Mouse (Mus musculus): Measurements from ENCODE around the gene Rgl1. TPM values are rescaled to one million over a fixed set of nuclear protein-coding genes. Genes with fewer than 3 reads are reported as not detected.
A peak's percentile ranks its signal among the peaks of the same experiment; 100 is the strongest.

Rgl1 gene
- total RNA-seq, 1 experiment = 1.3 TPM

DNA sequence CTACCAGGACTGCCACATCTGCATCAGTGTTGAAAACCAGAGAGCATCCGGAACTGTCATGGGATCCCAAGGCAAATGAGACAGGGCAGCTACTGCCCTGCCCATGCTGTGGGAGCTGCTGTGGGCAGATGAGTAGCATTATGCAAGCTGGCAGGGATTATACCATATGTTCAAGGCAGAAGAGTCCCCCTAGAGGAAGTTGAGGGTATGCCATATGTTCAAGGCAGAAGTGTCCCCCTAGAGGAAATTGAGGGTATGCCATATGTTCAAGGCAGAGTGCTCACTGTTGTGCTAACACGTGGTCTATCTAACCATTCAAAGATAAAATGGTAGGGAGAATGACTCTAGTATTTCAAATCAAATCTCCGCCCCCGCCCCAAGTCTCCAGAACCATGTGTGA lies 254.9 kb downstream of the Rgl1 start:
- no peak overlapping the region for H3K27ac ChIP-seq (ENCODE audit: insufficient read depth, low read depth, low read length, poor library complexity, severe bottlenecking)
- peak; percentile 79 for DNase-seq (ENCODE audit: low read depth, low spot score)
- no peak overlapping the region for H3K4me3 ChIP-seq (ENCODE audit: insufficient read depth in 1 of 2, low read depth in 1 of 2, low read length in 2 of 2, poor library complexity in 1 of 2, severe bottlenecking in 1 of 2)
- H3K36me3 ChIP-seq (ENCODE audit: control insufficient read depth, insufficient read depth, low read length, poor library complexity, severe bottlenecking) = no peaks in the 10 kb centered on the region
- no peaks in the 10 kb centered on the region for H3K9me3 ChIP-seq (ENCODE audit: control insufficient read depth, insufficient read depth, low read depth, low read length)
- H3K4me1 ChIP-seq (ENCODE audit: control insufficient read depth in 2 of 2, insufficient read depth in 2 of 2, low read length in 2 of 2, poor library complexity in 1 of 2) = no peaks in the 10 kb centered on the region
- no peak overlapping the region for H3K9ac ChIP-seq (ENCODE audit: insufficient read depth, low read depth, low read length, poor library complexity, severe bottlenecking)
- TF ChIP-seq ZNF384 (IDR thresholded peaks at IDR 0.05; ENCODE audit: low read depth, low read length) (no peak), MAFK (IDR thresholded peaks at IDR 0.05; ENCODE audit: insufficient read depth, low read depth, low read length) (no peak), CHD2 (IDR thresholded peaks at IDR 0.05; ENCODE audit: low read depth, low read length) (no peak), ZC3H11A (IDR thresholded peaks at IDR 0.05; ENCODE audit: borderline replicate concordance, low read depth, low read length) (peak; percentile 71), HCFC1 (IDR thresholded peaks at IDR 0.05; ENCODE audit: borderline replicate concordance, insufficient read depth, low read length) (0 out of 2 replicates have a peak, but pooled peaks have one; percentile 36)
- in situ Hi-C loops (cut with MboI; ENCODE audit: low sequenced_read_pairs in 2 of 2, unreplicated experiment in 2 of 2) = no loop called here

DNA sequence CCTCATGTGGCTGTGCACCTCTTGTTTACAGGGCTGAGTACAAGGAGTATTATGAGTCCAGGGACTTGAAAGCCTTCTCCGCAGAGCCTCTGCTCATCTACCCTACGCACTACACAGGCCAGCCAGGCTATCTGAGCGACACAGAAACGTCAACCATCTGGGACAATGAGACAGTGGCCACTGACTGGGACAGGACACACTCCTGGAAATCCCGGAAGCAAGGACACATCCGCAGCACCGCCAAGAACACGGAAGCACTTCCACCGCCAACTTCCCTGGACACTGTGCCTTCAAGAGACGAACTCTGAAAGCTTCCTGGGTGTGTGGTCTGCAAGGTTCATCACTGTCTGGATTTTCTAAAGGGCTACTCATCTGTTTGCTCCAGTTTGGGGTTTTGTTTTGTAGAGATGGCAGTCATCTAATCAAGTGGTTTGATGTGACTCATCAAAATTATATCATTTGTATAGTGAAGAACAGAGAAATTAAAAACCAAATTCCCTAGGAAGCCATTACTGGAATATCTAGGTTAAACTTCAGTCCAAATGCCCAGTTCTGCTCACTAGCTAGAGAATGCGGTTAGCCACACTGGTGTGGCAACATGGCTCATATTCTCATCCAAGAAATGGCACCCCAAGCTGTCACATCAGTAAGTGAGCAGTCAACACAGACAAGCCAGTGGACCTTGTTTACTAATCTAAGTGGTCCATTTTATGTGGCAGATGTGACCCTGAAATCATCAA lies 257.5 kb downstream of the Rgl1 start:
- H3K9ac ChIP-seq (ENCODE audit: insufficient read depth, low read depth, low read length, poor library complexity, severe bottlenecking) = no peak overlapping the region
- no peak overlapping the region for H3K4me3 ChIP-seq (ENCODE audit: insufficient read depth in 1 of 2, low read depth in 1 of 2, low read length in 2 of 2, poor library complexity in 1 of 2, severe bottlenecking in 1 of 2)
- no peak for DNase-seq (ENCODE audit: low read depth, low spot score)
- TF ChIP-seq ZNF384 (IDR thresholded peaks at IDR 0.05; ENCODE audit: low read depth, low read length) = no peak
- no peak for TF ChIP-seq ZC3H11A (IDR thresholded peaks at IDR 0.05; ENCODE audit: borderline replicate concordance, low read depth, low read length)
- no peak for TF ChIP-seq HCFC1 (IDR thresholded peaks at IDR 0.05; ENCODE audit: borderline replicate concordance, insufficient read depth, low read length)
- no peak for TF ChIP-seq CHD2 (IDR thresholded peaks at IDR 0.05; ENCODE audit: low read depth, low read length)
- no peak for TF ChIP-seq MAFK (IDR thresholded peaks at IDR 0.05; ENCODE audit: insufficient read depth, low read depth, low read length)
- H3K9me3 ChIP-seq (ENCODE audit: control insufficient read depth, insufficient read depth, low read depth, low read length) = no peaks in the 10 kb centered on the region
- no peak overlapping the region for H3K27ac ChIP-seq (ENCODE audit: insufficient read depth, low read depth, low read length, poor library complexity, severe bottlenecking)
- in situ Hi-C loops (cut with MboI; ENCODE audit: low sequenced_read_pairs in 2 of 2, unreplicated experiment in 2 of 2) = no loop called here
- H3K4me1 ChIP-seq (ENCODE audit: control insufficient read depth in 2 of 2, insufficient read depth in 2 of 2, low read length in 2 of 2, poor library complexity in 1 of 2) = no peaks in the 10 kb centered on the region
- H3K36me3 ChIP-seq (ENCODE audit: control insufficient read depth, insufficient read depth, low read length, poor library complexity, severe bottlenecking) = no peaks in the 10 kb centered on the region

DNA sequence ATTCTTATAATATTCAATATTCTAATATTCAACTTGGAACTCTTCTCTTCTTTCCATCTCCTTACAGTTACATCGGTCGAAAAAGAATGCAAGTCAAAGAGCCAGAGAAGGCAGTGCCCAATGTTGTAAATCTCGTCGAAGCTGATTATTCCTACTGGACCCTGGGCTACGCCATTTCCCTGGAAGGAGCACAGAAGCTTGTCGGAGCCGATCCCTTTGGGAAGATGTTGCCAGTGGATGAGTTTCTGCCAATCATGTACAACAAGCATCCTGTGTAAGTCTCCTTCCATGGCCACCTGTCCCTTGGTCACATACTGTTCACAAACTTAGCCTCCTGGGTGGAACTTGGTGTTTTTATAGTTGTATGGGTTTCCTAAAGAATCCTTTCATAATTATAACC lies 259.4 kb downstream of the Rgl1 start:
- no peaks in the 10 kb centered on the region for H3K36me3 ChIP-seq (ENCODE audit: control insufficient read depth, insufficient read depth, low read length, poor library complexity, severe bottlenecking)
- TF ChIP-seq ZNF384 (IDR thresholded peaks at IDR 0.05; ENCODE audit: low read depth, low read length) (no peak), MAFK (IDR thresholded peaks at IDR 0.05; ENCODE audit: insufficient read depth, low read depth, low read length) (no peak), ZC3H11A (IDR thresholded peaks at IDR 0.05; ENCODE audit: borderline replicate concordance, low read depth, low read length) (no peak), CHD2 (IDR thresholded peaks at IDR 0.05; ENCODE audit: low read depth, low read length) (no peak), HCFC1 (IDR thresholded peaks at IDR 0.05; ENCODE audit: borderline replicate concordance, insufficient read depth, low read length) (no peak)
- DNase-seq (ENCODE audit: low read depth, low spot score) = no peak
- no peak overlapping the region for H3K4me3 ChIP-seq (ENCODE audit: insufficient read depth in 1 of 2, low read depth in 1 of 2, low read length in 2 of 2, poor library complexity in 1 of 2, severe bottlenecking in 1 of 2)
- H3K27ac ChIP-seq (ENCODE audit: insufficient read depth, low read depth, low read length, poor library complexity, severe bottlenecking) = no peak overlapping the region
- no peaks in the 10 kb centered on the region for H3K4me1 ChIP-seq (ENCODE audit: control insufficient read depth in 2 of 2, insufficient read depth in 2 of 2, low read length in 2 of 2, poor library complexity in 1 of 2)
- H3K9me3 ChIP-seq (ENCODE audit: control insufficient read depth, insufficient read depth, low read depth, low read length) = no peaks in the 10 kb centered on the region
- H3K9ac ChIP-seq (ENCODE audit: insufficient read depth, low read depth, low read length, poor library complexity, severe bottlenecking) = no peak overlapping the region
- in situ Hi-C loops (cut with MboI; ENCODE audit: low sequenced_read_pairs in 2 of 2, unreplicated experiment in 2 of 2) = no loop called here

DNA sequence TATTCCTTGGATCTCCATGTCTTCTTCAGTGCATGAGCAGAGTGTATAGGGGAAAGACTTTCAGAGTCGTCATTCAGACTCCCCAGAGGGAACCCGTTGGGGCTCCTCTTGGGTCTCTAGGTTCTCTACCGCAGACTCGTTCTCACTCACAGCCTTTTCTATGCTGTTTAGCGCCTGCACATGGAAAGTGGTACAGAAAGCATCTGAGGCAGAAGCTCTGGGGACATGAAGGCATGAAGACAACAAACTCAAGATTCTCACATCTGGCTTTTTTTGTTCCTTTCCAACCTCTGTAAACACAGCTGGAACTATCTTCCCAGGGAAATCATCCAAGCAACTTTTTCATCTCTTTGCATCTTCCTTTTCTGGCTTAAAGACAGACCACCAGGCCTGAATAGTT lies 260.0 kb downstream of the Rgl1 start:
- in situ Hi-C loops (cut with MboI; ENCODE audit: low sequenced_read_pairs in 2 of 2, unreplicated experiment in 2 of 2) = no loop called here
- H3K9me3 ChIP-seq (ENCODE audit: control insufficient read depth, insufficient read depth, low read depth, low read length) = no peaks in the 10 kb centered on the region
- no peaks in the 10 kb centered on the region for H3K36me3 ChIP-seq (ENCODE audit: control insufficient read depth, insufficient read depth, low read length, poor library complexity, severe bottlenecking)
- no peak overlapping the region for H3K9ac ChIP-seq (ENCODE audit: insufficient read depth, low read depth, low read length, poor library complexity, severe bottlenecking)
- no peak for TF ChIP-seq CHD2 (IDR thresholded peaks at IDR 0.05; ENCODE audit: low read depth, low read length)
- no peak for TF ChIP-seq ZNF384 (IDR thresholded peaks at IDR 0.05; ENCODE audit: low read depth, low read length)
- TF ChIP-seq MAFK (IDR thresholded peaks at IDR 0.05; ENCODE audit: insufficient read depth, low read depth, low read length) = no peak
- no peak for TF ChIP-seq HCFC1 (IDR thresholded peaks at IDR 0.05; ENCODE audit: borderline replicate concordance, insufficient read depth, low read length)
- no peak for TF ChIP-seq ZC3H11A (IDR thresholded peaks at IDR 0.05; ENCODE audit: borderline replicate concordance, low read depth, low read length)
- no peak overlapping the region for H3K27ac ChIP-seq (ENCODE audit: insufficient read depth, low read depth, low read length, poor library complexity, severe bottlenecking)
- DNase-seq (ENCODE audit: low read depth, low spot score) = no peak
- no peaks in the 10 kb centered on the region for H3K4me1 ChIP-seq (ENCODE audit: control insufficient read depth in 2 of 2, insufficient read depth in 2 of 2, low read length in 2 of 2, poor library complexity in 1 of 2)
- H3K4me3 ChIP-seq (ENCODE audit: insufficient read depth in 1 of 2, low read depth in 1 of 2, low read length in 2 of 2, poor library complexity in 1 of 2, severe bottlenecking in 1 of 2) = no peak overlapping the region

Data from ES-E14 (cell line).